Mouse (Mus musculus): ENCODE data around the gene Llgl2. TPM values are rescaled to one million over a fixed set of nuclear protein-coding genes. Genes with fewer than 3 reads are reported as not detected.
A peak's percentile ranks its signal among the peaks of the same experiment; 100 is the strongest.

Llgl2 gene
- polyA plus RNA-seq, 1 experiment: 26.1 TPM

DNA sequence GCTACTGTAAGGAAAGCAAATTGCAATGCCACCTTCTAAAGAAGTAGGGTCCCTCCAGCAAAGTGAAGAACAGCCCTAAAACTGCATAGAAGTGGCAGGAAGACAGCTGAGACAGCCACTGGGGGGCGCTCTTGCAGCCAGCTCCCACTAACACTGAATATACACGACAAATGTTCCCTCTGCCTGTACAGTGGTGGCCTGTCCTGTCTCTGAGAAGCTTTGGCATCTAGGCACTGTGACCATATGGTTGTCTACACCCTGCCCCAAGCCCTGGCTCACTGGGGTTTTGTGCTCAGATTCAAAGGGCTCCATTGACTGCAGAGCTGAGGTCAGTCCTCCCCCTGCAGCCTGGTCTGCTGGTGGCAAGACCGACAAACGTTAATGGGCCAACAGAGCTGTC is 75.0 kb downstream of the Llgl2 start:
- peak in 1 of 2 experiments; percentile 33 for DNase-seq (ENCODE audit: low read depth in 1 of 2, low spot score in 2 of 2)
- WGBS: 12% methylated on average over 4 of the region's 4 CpGs
- TF ChIP-seq CTCF (IDR thresholded peaks at IDR 0.05; ENCODE audit: extremely low read depth, insufficient read depth, insufficient read length, insufficient replicate concordance) (peak; percentile 57; the same call in 1 of the 2 replicates), POLR2A (IDR thresholded peaks at IDR 0.05; ENCODE audit: low read depth, low read length) (no peak)
- H3K4me1 ChIP-seq (ENCODE audit: control insufficient read depth, insufficient read depth, insufficient read length): peaks cover 21% of the 10 kb centered on the region; the same call in 1 of the 2 replicates
- H3K36me3 ChIP-seq (ENCODE audit: control insufficient read depth, insufficient read depth, low read length): peaks cover 26% of the 10 kb centered on the region
- H3K4me3 ChIP-seq (ENCODE audit: extremely low read depth, insufficient read depth, insufficient read length): no peak overlapping the region
- no peak overlapping the region for H3K27ac ChIP-seq (ENCODE audit: insufficient read depth, low read length)
- no peaks in the 10 kb centered on the region for H3K27me3 ChIP-seq (ENCODE audit: control insufficient read depth, insufficient read depth, low read length)

DNA sequence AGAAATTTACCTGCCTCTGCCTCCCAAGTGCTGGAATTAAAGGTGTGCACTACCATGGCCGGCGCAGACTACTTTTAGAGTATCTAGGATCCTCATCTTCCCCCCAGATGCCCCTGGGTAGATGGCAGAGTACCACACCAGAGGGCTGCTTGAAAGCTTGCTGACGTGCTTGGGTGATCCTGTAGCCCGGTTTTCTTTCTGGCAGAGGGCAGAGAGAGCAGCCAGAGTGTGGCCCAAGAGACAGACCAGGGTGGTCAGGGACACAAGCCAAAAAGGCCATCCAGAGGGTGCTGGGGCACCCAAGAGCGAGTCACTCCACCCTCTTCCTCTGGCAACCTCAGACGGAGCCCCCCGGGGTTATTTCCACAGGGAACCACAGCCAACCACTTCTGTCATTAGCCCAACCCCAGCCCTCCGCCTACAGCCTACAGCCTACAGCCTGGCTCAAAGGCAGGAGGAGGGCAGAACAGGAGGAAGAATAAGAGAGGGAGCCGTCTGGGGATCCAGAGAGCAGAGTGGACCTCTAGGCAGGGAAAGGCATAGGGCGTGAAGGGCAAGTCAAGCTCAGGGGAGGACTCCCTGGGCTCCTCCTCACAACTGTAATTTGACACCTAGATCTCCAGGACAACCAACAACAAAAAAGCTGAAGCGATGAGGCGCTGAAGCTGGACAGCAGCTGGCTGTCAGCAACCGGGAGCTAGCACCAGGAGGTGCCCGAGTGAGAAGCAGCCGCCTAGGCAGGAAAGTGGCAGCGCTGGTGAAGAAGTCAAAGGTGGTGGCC is 75.8 kb downstream of the Llgl2 start, which contains the start of gene Smim5:
Smim5 (plus strand) TSS at position 481 of the 781 bp plus-strand sequence.
- Histone ChIP-seq H3K36me3 (ENCODE audit: control insufficient read depth, insufficient read depth, low read length) (peaks cover 19% of the 10 kb centered on the region), H3K4me3 (ENCODE audit: extremely low read depth, insufficient read depth, insufficient read length) (peak within 1 kb of the TSS; percentile 10), H3K27me3 (ENCODE audit: control insufficient read depth, insufficient read depth, low read length) (no peaks in the 10 kb centered on the region), H3K4me1 (ENCODE audit: control insufficient read depth, insufficient read depth, insufficient read length) (peaks cover 29% of the 10 kb centered on the region; the same call in 1 of the 2 replicates), H3K27ac (ENCODE audit: insufficient read depth, low read length) (peak within 1 kb of the TSS; percentile 13)
- TF ChIP-seq CTCF (IDR thresholded peaks at IDR 0.05; ENCODE audit: extremely low read depth, insufficient read depth, insufficient read length, insufficient replicate concordance): no peak
- no peak for TF ChIP-seq POLR2A (IDR thresholded peaks at IDR 0.05; ENCODE audit: low read depth, low read length)
- WGBS: 26% methylated on average over 16 of the region's 16 CpGs
- no peak for DNase-seq (ENCODE audit: low read depth in 1 of 2, low spot score in 2 of 2)

DNA sequence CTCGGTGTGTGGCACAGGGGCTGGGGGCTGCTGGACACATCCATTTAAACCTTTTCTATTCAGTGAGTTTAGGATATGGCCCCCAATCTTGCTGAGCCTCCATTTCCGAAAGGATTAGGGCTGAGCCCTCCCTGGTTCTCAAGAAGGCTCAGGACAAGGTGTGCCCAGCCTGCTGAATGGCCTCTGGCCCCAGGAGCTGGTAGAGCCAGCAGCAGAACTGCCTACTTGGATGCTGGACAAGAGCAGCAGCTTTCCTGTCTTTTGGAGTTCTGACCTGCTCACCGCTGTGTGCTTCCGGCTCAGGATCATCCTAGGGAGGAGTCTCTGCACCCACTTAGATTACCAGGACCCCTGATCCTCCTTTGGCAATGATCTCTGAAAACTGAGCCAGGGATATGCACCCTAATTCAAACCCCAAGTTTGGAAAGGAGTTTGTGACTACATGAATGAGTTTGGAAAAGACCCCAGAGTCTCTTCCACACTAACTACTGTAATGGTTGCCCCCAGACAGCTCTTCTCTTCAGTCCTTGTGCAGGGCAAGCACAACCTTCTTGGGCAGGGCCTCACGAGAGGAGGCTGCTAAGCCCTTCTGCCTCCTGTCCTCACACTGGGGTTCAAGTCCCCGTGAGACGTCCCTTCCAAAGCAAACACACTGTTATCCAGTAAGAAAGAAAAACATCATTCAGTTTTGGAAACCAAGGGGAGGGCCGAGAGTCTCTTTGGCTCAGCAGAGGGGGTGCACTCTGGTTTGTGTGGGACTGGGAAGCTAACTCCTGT is 76.9 kb downstream of the Llgl2 start:
- no peaks in the 10 kb centered on the region for H3K27me3 ChIP-seq (ENCODE audit: control insufficient read depth, insufficient read depth, low read length)
- H3K27ac ChIP-seq (ENCODE audit: insufficient read depth, low read length): peak overlapping the region; percentile 62
- 71% methylated on average over 8 of the region's 8 CpGs for WGBS
- TF ChIP-seq POLR2A (IDR thresholded peaks at IDR 0.05; ENCODE audit: low read depth, low read length) (no peak), CTCF (IDR thresholded peaks at IDR 0.05; ENCODE audit: extremely low read depth, insufficient read depth, insufficient read length, insufficient replicate concordance) (no peak)
- H3K4me1 ChIP-seq (ENCODE audit: control insufficient read depth, insufficient read depth, insufficient read length): peaks cover 38% of the 10 kb centered on the region; the same call in 1 of the 2 replicates
- H3K36me3 ChIP-seq (ENCODE audit: control insufficient read depth, insufficient read depth, low read length): peaks cover 8% of the 10 kb centered on the region; the same call in 1 of the 2 replicates
- H3K4me3 ChIP-seq (ENCODE audit: extremely low read depth, insufficient read depth, insufficient read length): peak overlapping the region; percentile 10; the same call in 1 of the 2 replicates
- no peak for DNase-seq (ENCODE audit: low read depth in 1 of 2, low spot score in 2 of 2)

DNA sequence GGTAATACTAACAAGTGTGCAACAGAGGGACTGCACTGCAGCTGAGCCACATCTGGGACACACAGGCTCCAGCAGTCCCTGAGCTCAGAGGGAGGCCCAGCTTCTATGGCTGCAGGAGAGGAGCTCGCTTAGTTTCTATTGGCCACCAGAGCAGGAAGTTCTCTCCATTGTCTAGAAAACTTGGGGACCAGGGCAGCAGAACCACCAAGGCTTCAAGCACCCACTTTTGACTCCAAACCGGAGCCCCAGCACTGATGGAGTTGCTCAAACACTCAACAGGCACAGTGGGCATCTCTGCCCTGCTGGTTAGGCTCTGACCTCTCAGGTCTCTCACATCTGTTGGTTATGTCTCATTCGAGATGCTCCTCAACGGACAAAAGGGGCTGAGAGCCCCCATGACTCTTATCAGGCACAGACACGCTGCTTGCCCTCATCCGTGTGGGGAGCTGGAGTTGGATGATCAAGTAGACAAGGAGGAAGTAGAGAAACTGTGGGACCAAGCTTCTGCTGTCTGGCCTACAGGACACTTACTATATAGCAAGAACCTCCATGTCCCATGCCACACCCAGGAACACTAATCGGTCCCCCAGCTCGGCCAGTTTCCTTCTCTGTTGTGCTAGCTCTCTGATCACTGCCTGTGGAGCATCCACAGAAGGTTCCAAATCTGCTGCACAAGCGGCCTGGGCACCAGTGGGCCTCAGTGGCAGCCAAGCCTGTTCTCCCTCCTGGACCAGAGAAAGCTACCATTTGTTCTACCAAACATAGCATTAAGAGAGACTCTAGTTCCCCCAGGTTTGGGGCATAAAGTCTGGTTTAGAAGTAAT is 77.7 kb downstream of the Llgl2 start:
- no peak for TF ChIP-seq POLR2A (IDR thresholded peaks at IDR 0.05; ENCODE audit: low read depth, low read length)
- TF ChIP-seq CTCF (IDR thresholded peaks at IDR 0.05; ENCODE audit: extremely low read depth, insufficient read depth, insufficient read length, insufficient replicate concordance): no peak
- H3K36me3 ChIP-seq (ENCODE audit: control insufficient read depth, insufficient read depth, low read length): peaks cover 6% of the 10 kb centered on the region; the same call in 1 of the 2 replicates
- DNase-seq (ENCODE audit: low read depth in 1 of 2, low spot score in 2 of 2): no peak
- 0 out of 2 replicates have a peak overlapping the region, but pooled peaks have one; percentile 10 for H3K4me3 ChIP-seq (ENCODE audit: extremely low read depth, insufficient read depth, insufficient read length)
- H3K4me1 ChIP-seq (ENCODE audit: control insufficient read depth, insufficient read depth, insufficient read length): peaks cover 38% of the 10 kb centered on the region; the same call in 1 of the 2 replicates
- 53% methylated on average over 9 of the region's 9 CpGs for WGBS
- no peaks in the 10 kb centered on the region for H3K27me3 ChIP-seq (ENCODE audit: control insufficient read depth, insufficient read depth, low read length)
- peak overlapping the region; percentile 62 for H3K27ac ChIP-seq (ENCODE audit: insufficient read depth, low read length)

DNA sequence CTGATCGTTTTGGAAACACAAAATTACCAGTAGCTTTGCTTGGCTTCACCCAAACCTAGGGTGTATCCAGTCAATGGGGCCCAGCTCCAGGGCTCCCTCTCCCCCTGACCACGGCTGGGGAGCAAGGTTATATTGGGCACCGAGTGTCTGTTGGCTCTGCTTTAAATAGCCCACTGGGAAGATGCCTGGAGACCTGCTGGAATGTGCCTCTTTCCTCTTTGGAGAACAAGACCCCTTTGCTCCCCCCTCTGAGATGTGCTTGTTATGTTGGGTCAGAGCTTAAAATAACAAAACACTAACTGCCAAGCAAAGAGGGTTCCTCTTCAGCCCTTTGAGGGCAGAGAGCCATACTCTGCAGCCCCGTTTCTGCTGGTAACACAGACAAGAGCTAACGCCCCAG is 78.3 kb downstream of the Llgl2 start:
- H3K36me3 ChIP-seq (ENCODE audit: control insufficient read depth, insufficient read depth, low read length): 0 out of 2 replicates have a peak, but pooled peaks cover 1% of the 10 kb centered on the region
- no peak for DNase-seq (ENCODE audit: low read depth in 1 of 2, low spot score in 2 of 2)
- peaks cover 38% of the 10 kb centered on the region; the same call in 1 of the 2 replicates for H3K4me1 ChIP-seq (ENCODE audit: control insufficient read depth, insufficient read depth, insufficient read length)
- TF ChIP-seq CTCF (IDR thresholded peaks at IDR 0.05; ENCODE audit: extremely low read depth, insufficient read depth, insufficient read length, insufficient replicate concordance) (no peak), POLR2A (IDR thresholded peaks at IDR 0.05; ENCODE audit: low read depth, low read length) (no peak)
- 51% methylated on average over 5 of the region's 5 CpGs for WGBS
- H3K27ac ChIP-seq (ENCODE audit: insufficient read depth, low read length): peak overlapping the region; percentile 62
- H3K27me3 ChIP-seq (ENCODE audit: control insufficient read depth, insufficient read depth, low read length): no peaks in the 10 kb centered on the region
- no peak overlapping the region for H3K4me3 ChIP-seq (ENCODE audit: extremely low read depth, insufficient read depth, insufficient read length)

DNA sequence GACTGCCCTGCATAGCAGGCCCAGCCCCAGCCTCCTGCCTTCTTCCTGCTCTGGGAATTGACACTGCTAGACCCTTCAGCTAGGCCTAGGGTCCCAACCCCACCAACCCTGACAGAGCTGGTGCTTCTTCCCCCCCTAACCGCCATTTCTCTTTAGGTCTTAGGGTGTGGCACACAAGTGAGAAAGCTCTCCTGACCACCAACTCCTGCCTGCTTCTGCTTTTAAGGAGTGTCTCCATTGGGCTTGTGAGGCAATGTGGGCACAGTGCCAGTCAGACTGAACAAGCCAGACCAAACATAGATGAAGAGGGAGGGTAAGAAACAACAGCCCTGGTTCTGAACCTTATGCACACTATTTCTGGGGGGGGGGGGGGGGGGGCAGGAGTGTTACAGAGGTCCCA is 79.0 kb downstream of the Llgl2 start:
- Histone ChIP-seq H3K4me3 (ENCODE audit: extremely low read depth, insufficient read depth, insufficient read length) (no peak overlapping the region), H3K36me3 (ENCODE audit: control insufficient read depth, insufficient read depth, low read length) (no peaks in the 10 kb centered on the region), H3K27me3 (ENCODE audit: control insufficient read depth, insufficient read depth, low read length) (no peaks in the 10 kb centered on the region), H3K4me1 (ENCODE audit: control insufficient read depth, insufficient read depth, insufficient read length) (peaks cover 38% of the 10 kb centered on the region; the same call in 1 of the 2 replicates), H3K27ac (ENCODE audit: insufficient read depth, low read length) (peak overlapping the region; percentile 62; the same call in 1 of the 2 replicates)
- no peak for TF ChIP-seq CTCF (IDR thresholded peaks at IDR 0.05; ENCODE audit: extremely low read depth, insufficient read depth, insufficient read length, insufficient replicate concordance)
- TF ChIP-seq POLR2A (IDR thresholded peaks at IDR 0.05; ENCODE audit: low read depth, low read length): no peak
- WGBS: 11% methylated on average over 1 of the region's 1 CpGs
- DNase-seq (ENCODE audit: low read depth in 1 of 2, low spot score in 2 of 2): no peak
